Mouse (Mus musculus) liver, postnatal 0 days (tissue): ENCODE measurements at regions not wholly inside any gene's neighbourhood (a gene's known extent, or its start where the extent isn't known, plus 50 kb on each side); places are given as distances from the start of the nearest gene placed in this dataset.

Experiments used
- ATAC-seq: fragments of 200-750 bp; cut with Nextera tagmentation; 2 replicates; pipeline ENCODE4 v1.8.0; 2017; ENCODE audit warnings: mild to moderate bottlenecking, moderate library complexity
- DNase-seq: peaks from one replicate; pipeline ENCODE4 v3.0.0-alpha.2; 2016
- H3K27ac ChIP-seq: fragments of 300-500 bp; sonication (generic); 2 replicates; pipeline ENCODE4 v1.5.1; 2014; ENCODE audit warnings: antibody characterized with exemption, moderate library complexity, mild to moderate bottlenecking, low read depth
- H3K27me3 ChIP-seq: fragments of 300-500 bp; sonication (generic); 2 replicates; pipeline ENCODE4 v1.6.1; 2014; ENCODE audit warnings: low read length, control low read depth, mixed read lengths; ENCODE audit not compliant: insufficient read depth
- H3K36me3 ChIP-seq: fragments of 300-500 bp; sonication (generic); replicated peaks from 2 replicates; pipeline ENCODE4 v1.6.1; 2014; ENCODE audit warnings: mild to moderate bottlenecking, control low read depth, low read length, moderate library complexity, mixed read lengths; ENCODE audit not compliant: insufficient read depth
- H3K4me1 ChIP-seq: fragments of 300-500 bp; sonication (generic); 2 replicates; pipeline ENCODE4 v1.6.1; 2014; ENCODE audit warnings: antibody characterized with exemption, mild to moderate bottlenecking, control low read depth; ENCODE audit not compliant: insufficient read depth
- H3K4me2 ChIP-seq: fragments of 300-500 bp; sonication (generic); 2 replicates; pipeline ENCODE4 v1.6.1; 2014; ENCODE audit warnings: low read depth, mild to moderate bottlenecking, low read length, moderate library complexity, mixed read lengths
- H3K4me3 ChIP-seq: fragments of 300-500 bp; sonication (generic); 2 replicates; pipeline ENCODE4 v1.5.1; 2014; ENCODE audit warnings: low read depth, low read length
- H3K9ac ChIP-seq: fragments of 300-500 bp; sonication (generic); replicated peaks from 2 replicates; pipeline ENCODE4 v1.6.1; 2014; ENCODE audit warnings: mild to moderate bottlenecking, moderate library complexity
- H3K9me3 ChIP-seq: fragments of 300-500 bp; sonication (generic); 2 replicates; pipeline ENCODE4 v1.6.1; 2016; ENCODE audit warnings: mild to moderate bottlenecking, control low read depth, low read length, mixed read lengths
- CTCF ChIP-seq: sonication (generic); IDR thresholded peaks from 2 replicates; pipeline ENCODE4 v1.5.1; 2016; ENCODE audit warnings: antibody characterized with exemption, low read depth
- EP300 ChIP-seq: IDR thresholded peaks from 2 replicates; pipeline ENCODE4 v1.6.1; 2016; ENCODE audit warnings: antibody characterized with exemption, low read depth, mild to moderate bottlenecking
- WGBS: fragments of 180-500 bp; shearing (Covaris S2); extraction: QIAGEN DNeasy Blood & Tissue Kit; methylation state at CpG from one replicate; pipeline ENCODE4 v1.1.7; 2014; ENCODE audit not compliant: insufficient replicate concordance; 5-methylcytosine and 5-hydroxymethylcytosine counted together

GRCm38 (mm10) chr1:73481956-73482355 is 466.2 kb upstream of the Tnp1 start:
- TF ChIP-seq EP300, result no peak
- TF ChIP-seq CTCF, result no peak
- H3K9me3 ChIP-seq, result no peaks in the 10 kb centered on the region
- H3K4me3 ChIP-seq, result no peak overlapping the region
- no peak overlapping the region for H3K27ac ChIP-seq
- no peaks in the 10 kb centered on the region for H3K4me1 ChIP-seq
- no peak for DNase-seq
- H3K4me2 ChIP-seq, result no peak overlapping the region
- H3K27me3 ChIP-seq, result no peaks in the 10 kb centered on the region
- no peak for ATAC-seq
- no peak overlapping the region for H3K9ac ChIP-seq
- 74% methylated on average over 2 of the region's 2 CpGs for WGBS
- no peaks in the 10 kb centered on the region for H3K36me3 ChIP-seq

GRCm38 (mm10) chr1:73479349-73479920 is 463.7 kb upstream of the Tnp1 start:
- Histone ChIP-seq H3K4me1 (no peaks in the 10 kb centered on the region), H3K27ac (no peak overlapping the region), H3K9ac (no peak overlapping the region), H3K27me3 (no peaks in the 10 kb centered on the region), H3K4me2 (no peak overlapping the region), H3K4me3 (no peak overlapping the region), H3K9me3 (no peaks in the 10 kb centered on the region), H3K36me3 (no peaks in the 10 kb centered on the region)
- no peak for ATAC-seq
- no peak for DNase-seq
- TF ChIP-seq EP300 (no peak), CTCF (no peak)
- WGBS, result 44% methylated on average over 4 of the region's 4 CpGs

GRCm38 (mm10) chr1:73460598-73460997 is 444.9 kb upstream of the Tnp1 start:
- no peak overlapping the region for H3K27ac ChIP-seq
- no peak overlapping the region for H3K4me2 ChIP-seq
- no peak overlapping the region for H3K9ac ChIP-seq
- H3K36me3 ChIP-seq, result no peaks in the 10 kb centered on the region
- 70% methylated on average over 3 of the region's 3 CpGs for WGBS
- H3K4me1 ChIP-seq, result no peaks in the 10 kb centered on the region
- DNase-seq (no peak), ATAC-seq (no peak)
- no peaks in the 10 kb centered on the region for H3K9me3 ChIP-seq
- TF ChIP-seq CTCF (no peak), EP300 (no peak)
- H3K27me3 ChIP-seq, result no peaks in the 10 kb centered on the region
- H3K4me3 ChIP-seq, result no peak overlapping the region

- Histone ChIP-seq H3K4me2 (no peak overlapping the region), H3K9ac (no peak overlapping the region), H3K9me3 (no peaks in the 10 kb centered on the region), H3K27ac (no peak overlapping the region), H3K4me3 (no peak overlapping the region), H3K27me3 (no peaks in the 10 kb centered on the region), H3K36me3 (no peaks in the 10 kb centered on the region), H3K4me1 (no peaks in the 10 kb centered on the region)
- DNase-seq (no peak), ATAC-seq (no peak)
- 70% methylated on average over 13 of the region's 13 CpGs for WGBS
- TF ChIP-seq EP300 (no peak), CTCF (no peak)
Measured at GRCm38 (mm10) chr1:73459754-73460534, 444.2 kb upstream of the Tnp1 start.

GRCm38 (mm10) chr1:73457261-73457660 is 441.6 kb upstream of the Tnp1 start:
- H3K4me2 ChIP-seq, result no peak overlapping the region
- DNase-seq, result no peak
- H3K36me3 ChIP-seq, result no peaks in the 10 kb centered on the region
- H3K27ac ChIP-seq, result no peak overlapping the region
- TF ChIP-seq EP300 (no peak), CTCF (no peak)
- no peaks in the 10 kb centered on the region for H3K27me3 ChIP-seq
- no peak overlapping the region for H3K9ac ChIP-seq
- no peaks in the 10 kb centered on the region for H3K9me3 ChIP-seq
- H3K4me3 ChIP-seq, result no peak overlapping the region
- WGBS, result 59% methylated on average over 2 of the region's 2 CpGs
- no peak for ATAC-seq
- H3K4me1 ChIP-seq, result no peaks in the 10 kb centered on the region

GRCm38 (mm10) chr1:73456359-73457062 is 440.8 kb upstream of the Tnp1 start:
- no peak for DNase-seq
- H3K4me3 ChIP-seq, result no peak overlapping the region
- no peak overlapping the region for H3K27ac ChIP-seq
- no peaks in the 10 kb centered on the region for H3K27me3 ChIP-seq
- H3K36me3 ChIP-seq, result no peaks in the 10 kb centered on the region
- ATAC-seq, result no peak
- H3K9me3 ChIP-seq, result no peaks in the 10 kb centered on the region
- no peaks in the 10 kb centered on the region for H3K4me1 ChIP-seq
- TF ChIP-seq EP300, result no peak
- TF ChIP-seq CTCF, result no peak
- 66% methylated on average over 8 of the region's 8 CpGs for WGBS
- H3K9ac ChIP-seq, result no peak overlapping the region
- no peak overlapping the region for H3K4me2 ChIP-seq
